ENCODE assay signal across 11 mouse cellular contexts in genomic region chr3:90376247-90376585, GRCm38 (mm10). TPM values are rescaled to one million over a fixed set of nuclear protein-coding genes. Genes with fewer than 3 reads are reported as not detected.
DNase-seq lines count a peak whose midpoint lies in the region; ATAC-seq and TF ChIP-seq lines count a peak whose summit lies in the region.
"Had no signal": no experiment of that assay in that cellular context is flagged by ENCODE, and none has a peak within 500 bp of the region (broad histone marks: within the 10 kb centered on the region; RNA-seq: fewer than 3 reads in every experiment).

No protein-coding gene starts in this region.

- DNase-seq in kidney, adult 9 months: peak; percentile 38
- DNase-seq in kidney, postnatal 4 days: no peak
- peak; percentile 79 for DNase-seq in embryo, embryonic 9.5 days (ENCODE audit: extremely low spot score)
- DNase-seq in hindbrain, postnatal 0 days (ENCODE audit: low spot score): no peak
- no peak for DNase-seq in layer of hippocampus, postnatal 14 days (ENCODE audit: low spot score in 2 of 2)
- no peak for DNase-seq in ovary, postnatal 10 days (ENCODE audit: low spot score)
- DNase-seq: layer of hippocampus, postnatal 36 days; right cerebral cortex, adult 18-20 months; thymus, adult 18-20 months had no signal

- no peaks in the 10 kb centered on the region for H3K9me3 ChIP-seq in hindbrain, postnatal 0 days (ENCODE audit: low read length)
- no peaks in the 10 kb centered on the region for H3K9me3 ChIP-seq in neural tube, embryonic 14.5 days (ENCODE audit: control insufficient read depth, low read length)

- 33% methylated on average over 1 of the region's 1 CpGs for WGBS in hindbrain, postnatal 0 days
- WGBS in neural tube, embryonic 14.5 days: 30% methylated on average over 1 of the region's 1 CpGs

- H3K27ac ChIP-seq in hindbrain, postnatal 0 days: no peak overlapping the region
- H3K27ac ChIP-seq in neural tube, embryonic 14.5 days (ENCODE audit: low read depth, low read length): no peak overlapping the region

- no peaks in the 10 kb centered on the region for H3K4me1 ChIP-seq in hindbrain, postnatal 0 days (ENCODE audit: insufficient read depth, low read length)
- H3K4me1 ChIP-seq in neural tube, embryonic 14.5 days (ENCODE audit: control insufficient read depth, insufficient read depth, low read length): no peaks in the 10 kb centered on the region

- no peak for TF ChIP-seq CTCF in hindbrain, postnatal 0 days (IDR thresholded peaks at IDR 0.05; ENCODE audit: low read depth)

- peak; percentile 19; the same call in 1 of the 2 replicates for ATAC-seq in hindbrain, postnatal 0 days
- ATAC-seq in neural tube, embryonic 14.5 days (ENCODE audit: low read depth): peak; percentile 50; the same call in 1 of the 2 replicates

- no peak overlapping the region for H3K4me3 ChIP-seq in hindbrain, postnatal 0 days (ENCODE audit: low read length)
- H3K4me3 ChIP-seq in neural tube, embryonic 14.5 days (ENCODE audit: low read depth, low read length): no peak overlapping the region
- H3K4me3 ChIP-seq: erythroblast, embryonic 14.5 days had no signal

- H3K4me2 ChIP-seq in hindbrain, postnatal 0 days (ENCODE audit: low read depth, low read length): no peak overlapping the region
- H3K4me2 ChIP-seq in neural tube, embryonic 14.5 days (ENCODE audit: low read depth, low read length): no peak overlapping the region

- H3K9ac ChIP-seq in hindbrain, postnatal 0 days (replicated peaks; ENCODE audit: low read length): no peak overlapping the region
- no peak overlapping the region for H3K9ac ChIP-seq in neural tube, embryonic 14.5 days (replicated peaks; ENCODE audit: low read depth, low read length)

- no peaks in the 10 kb centered on the region for H3K36me3 ChIP-seq in hindbrain, postnatal 0 days (ENCODE audit: insufficient read depth, low read length)
- no peaks in the 10 kb centered on the region for H3K36me3 ChIP-seq in neural tube, embryonic 14.5 days (ENCODE audit: control insufficient read depth, insufficient read depth, low read length)

- no peaks in the 10 kb centered on the region for H3K27me3 ChIP-seq in hindbrain, postnatal 0 days (ENCODE audit: insufficient read depth, low read length)
- no peaks in the 10 kb centered on the region for H3K27me3 ChIP-seq in neural tube, embryonic 14.5 days (ENCODE audit: control insufficient read depth, insufficient read depth, low read length)

RNA-seq across cellular contexts. Expression of gene Slc27a3, which starts 13.5 kb away (rescaled TPM):
- total RNA-seq in hindbrain, postnatal 0 days (2014; rRNA removed): 85.1 and 87.2 TPM in 2 replicates
- 28.3 and 30.3 TPM in 2 replicates for polyA plus RNA-seq in hindbrain, postnatal 0 days (2015; fragmentation: Nextera tagmentation; extraction: Ambion mirVana)
- polyA plus RNA-seq in neural tube, embryonic 14.5 days (2014; fragmentation: Nextera tagmentation; extraction: Ambion mirVana): 21.3 and 21.7 TPM in 2 replicates
- 10 to 100 TPM; 15.2 to 19.1 TPM for total RNA-seq in layer of hippocampus, postnatal 14 days (2021)

RNA-seq across cellular contexts. Expression of gene Ints3, which starts 57.2 kb away (rescaled TPM):
- 58.1 and 71.7 TPM in 2 replicates for total RNA-seq in hindbrain, postnatal 0 days (2014; rRNA removed)
- 19.9 and 20.4 TPM in 2 replicates for polyA plus RNA-seq in hindbrain, postnatal 0 days (2015; fragmentation: Nextera tagmentation; extraction: Ambion mirVana)
- polyA plus RNA-seq in neural tube, embryonic 14.5 days (2014; fragmentation: Nextera tagmentation; extraction: Ambion mirVana): 30.1 and 35.2 TPM in 2 replicates
- 10 to 100 TPM; 60.5 to 67.0 TPM for total RNA-seq in layer of hippocampus, postnatal 14 days (2021)

Comparison
In these comparisons a context has a peak if more than half of its experiments do, and no peak if none do; other contexts are left out.
1. DNase-seq: peak in kidney, adult 9 months (single experiment) and embryo, embryonic 9.5 days (single experiment); none in kidney, postnatal 4 days (0 of 2), hindbrain, postnatal 0 days (single experiment), layer of hippocampus, postnatal 14 days (0 of 2) and ovary, postnatal 10 days (single experiment).